Mouse (Mus musculus) brain, embryonic 14.5 days (tissue): ENCODE data around the gene 1700018F24Rik. TPM values are rescaled to one million over a fixed set of nuclear protein-coding genes. Genes with fewer than 3 reads are reported as not detected.
A peak's percentile ranks its signal among the peaks of the same experiment; 100 is the strongest.
"Not testable (repeated sequence)": the region's sequence is repeated elsewhere in the genome, so short reads cannot be mapped to it uniquely, and the experiment has no call there.

Experiments used
- DNase-seq: peaks from one replicate; pipeline ENCODE4 v3.0.0-alpha.2; 2011; ENCODE audit warnings: low read depth
- CTCF ChIP-seq: fragments of 200-500 bp; IDR thresholded peaks from 2 replicates; pipeline ENCODE4 v1.5.1; 2012; ENCODE audit warnings: inconsistent platforms, mild to moderate bottlenecking, moderate library complexity, borderline replicate concordance; ENCODE audit not compliant: insufficient read depth, insufficient read length; ENCODE audit errors: extremely low read depth
- POLR2A ChIP-seq: fragments of 200-500 bp; IDR thresholded peaks from 2 replicates; pipeline ENCODE4 v1.6.1; 2012; ENCODE audit warnings: mild to moderate bottlenecking, inconsistent platforms, borderline replicate concordance; ENCODE audit not compliant: poor library complexity, insufficient read depth, insufficient read length, severe bottlenecking; ENCODE audit errors: extremely low read depth
- polyA plus RNA-seq: library from polyadenylated mRNA; depleted of rRNA; stranded (reverse); fragments of >200 nt; gene quantifications from 2 replicates; pipeline ENCODE4 v1.2.3, GENCODE M21; 2012

1700018F24Rik gene
- polyA plus RNA-seq, 1 experiment, result not detected

GRCm38 (mm10) chr5:145057907-145058306, 15.1 kb downstream of the 1700018F24Rik start:
- DNase-seq, result peak; percentile 62
- TF ChIP-seq POLR2A, result no peak
- no peak for TF ChIP-seq CTCF

GRCm38 (mm10) chr5:145058722-145059121, 15.9 kb downstream of the 1700018F24Rik start:
- TF ChIP-seq CTCF (no peak), POLR2A (no peak)
- DNase-seq, result no peak

GRCm38 (mm10) chr5:145059524-145059923, 16.7 kb downstream of the 1700018F24Rik start:
- no peak for DNase-seq

GRCm38 (mm10) chr5:145064765-145065340, 22.1 kb downstream of the 1700018F24Rik start:
- TF ChIP-seq POLR2A, result no peak
- no peak for TF ChIP-seq CTCF
- no peak for DNase-seq

More at GRCm38 (mm10) chr5:145059524-145059923, 16.7 kb downstream of the 1700018F24Rik start:
- TF ChIP-seq CTCF (no peak), POLR2A (no peak)

GRCm38 (mm10) chr5:145068863-145069262, 26.1 kb downstream of the 1700018F24Rik start:
- no peak for DNase-seq
- TF ChIP-seq POLR2A (no peak), CTCF (no peak)

GRCm38 (mm10) chr5:145069707-145070106, 26.9 kb downstream of the 1700018F24Rik start:
- peak; percentile 82 for DNase-seq
- TF ChIP-seq POLR2A (no peak), CTCF (peak; percentile 88)

GRCm38 (mm10) chr5:145071342-145071741, 28.6 kb downstream of the 1700018F24Rik start:
- peak; percentile 13 for DNase-seq
- TF ChIP-seq CTCF (peak; percentile 22; the same call in 1 of the 2 replicates), POLR2A (no peak)

- DNase-seq, result no peak
- no peak for TF ChIP-seq CTCF
Observed at GRCm38 (mm10) chr5:145075081-145075480, 32.3 kb downstream of the 1700018F24Rik start.

- no peak for TF ChIP-seq CTCF
- TF ChIP-seq POLR2A, result no peak
- no peak for DNase-seq
Observed at GRCm38 (mm10) chr5:145081866-145082613, 39.2 kb downstream of the 1700018F24Rik start.

- not testable (repeated sequence) for DNase-seq
Observed at GRCm38 (mm10) chr5:145083201-145083600, 40.4 kb downstream of the 1700018F24Rik start.

- DNase-seq, result peak; percentile 98
- TF ChIP-seq CTCF, result no peak
- peak; percentile 85; the same call in 1 of the 2 replicates for TF ChIP-seq POLR2A
Observed at GRCm38 (mm10) chr5:145083632-145084451, 41.1 kb downstream of the 1700018F24Rik start, which contains the start of the genes Arpc1a and Kpna7. Gene Arpc1a, plus strand, starts transcription at chr5:145083830. Gene Kpna7, minus strand, starts transcription at chr5:145084030.
